Mouse (Mus musculus): ENCODE results near the gene Olfr1382. TPM values are rescaled to one million over a fixed set of nuclear protein-coding genes. Genes with fewer than 3 reads are reported as not detected.
"Not testable (repeated sequence)": the region's sequence is repeated elsewhere in the genome, so short reads cannot be mapped to it uniquely, and the experiment has no call there.

Gene Olfr1382
- polyA plus RNA-seq, 1 experiment from 2014 or later, result not detected

DNA sequence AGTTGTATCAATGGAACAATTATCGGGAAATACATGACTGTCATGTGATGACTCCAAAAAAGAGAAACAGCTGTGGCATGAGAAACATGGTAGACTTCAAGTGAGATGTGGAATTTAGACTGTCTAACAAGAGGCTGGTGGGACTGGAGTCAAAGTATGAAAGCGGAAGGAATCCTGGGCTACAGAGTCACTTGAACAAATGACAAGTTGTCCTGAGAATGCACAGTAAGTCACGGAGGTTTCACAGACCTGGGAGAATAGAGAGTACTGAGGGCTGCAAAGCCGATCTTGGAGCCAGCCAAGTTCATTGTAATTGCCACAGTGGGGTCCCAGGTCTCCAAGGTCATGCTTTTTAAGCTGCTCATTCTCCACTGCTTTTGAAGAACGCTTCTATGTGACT, 28.5 kb downstream of the Olfr1382 start, which contains the start of gene Olfr1380:
Gene Olfr1380 (plus strand): TSS at position 301 of the 400 bp plus-strand sequence.
- WGBS, result 59% methylated on average over 5 of the region's 5 CpGs
- not testable (repeated sequence) for ATAC-seq (ENCODE audit: low FRiP score); DNase-seq (ENCODE audit: low spot score, missing footprints); H3K9me3 ChIP-seq (ENCODE audit: control insufficient read depth, low read length); H3K9ac ChIP-seq (ENCODE audit: low read length); H3K27me3 ChIP-seq (ENCODE audit: control insufficient read depth, insufficient read depth, low read length); H3K27ac ChIP-seq (ENCODE audit: low read depth, low read length); H3K4me1 ChIP-seq (ENCODE audit: control insufficient read depth, insufficient read depth, low read length); H3K4me3 ChIP-seq (ENCODE audit: low read depth, low read length); H3K36me3 ChIP-seq (ENCODE audit: control insufficient read depth, insufficient read depth, low read length); H3K4me2 ChIP-seq

DNA sequence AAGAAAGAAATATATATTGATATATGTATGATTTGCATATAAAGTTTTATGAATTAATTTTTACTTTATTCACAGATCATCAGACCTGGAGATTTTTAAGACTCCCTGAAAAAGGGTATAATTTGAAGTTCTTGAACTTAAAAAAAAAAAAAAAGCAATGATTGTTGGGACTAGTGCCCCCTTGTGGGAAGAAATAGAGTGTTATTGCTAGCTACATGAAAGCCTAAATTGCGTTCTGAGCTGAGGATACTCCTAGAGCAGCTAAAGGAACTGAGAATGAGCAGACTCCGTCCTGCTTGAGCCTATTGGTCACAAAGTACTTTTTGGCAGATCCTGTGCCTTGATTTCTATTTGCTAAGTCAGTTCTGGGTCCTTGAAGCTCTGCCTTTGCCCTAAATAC, 47.0 kb downstream of the Olfr1382 start:
- DNase-seq (ENCODE audit: low spot score, missing footprints); H3K4me1 ChIP-seq (ENCODE audit: control insufficient read depth, insufficient read depth, low read length): not testable (repeated sequence)
- WGBS, result 35% methylated on average over 2 of the region's 2 CpGs

DNA sequence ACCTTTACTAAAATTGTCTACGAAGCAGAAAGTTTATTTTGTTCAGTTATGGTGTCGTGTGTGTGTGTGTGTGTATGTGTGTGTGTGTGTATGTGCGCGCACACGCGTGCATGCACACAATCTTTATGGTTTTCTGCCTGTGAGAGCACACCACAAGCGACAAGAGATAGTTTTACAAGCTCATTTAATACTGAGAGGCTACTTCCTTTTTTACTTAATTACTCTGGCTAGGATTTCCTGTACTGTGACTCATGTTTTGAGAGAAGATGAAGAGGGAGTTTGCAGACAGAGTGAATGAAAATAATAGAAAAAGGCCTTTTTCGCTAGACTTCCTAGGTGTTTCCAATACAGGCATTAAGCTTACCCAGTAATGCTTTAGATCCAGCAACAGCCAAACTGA, 52.4 kb downstream of the Olfr1382 start:
- not testable (repeated sequence) for H3K27ac ChIP-seq (ENCODE audit: low read depth, low read length); H3K9ac ChIP-seq (ENCODE audit: low read length); H3K9me3 ChIP-seq (ENCODE audit: control insufficient read depth, low read length); H3K36me3 ChIP-seq (ENCODE audit: control insufficient read depth, insufficient read depth, low read length); H3K4me3 ChIP-seq (ENCODE audit: low read depth, low read length); H3K27me3 ChIP-seq (ENCODE audit: control insufficient read depth, insufficient read depth, low read length); H3K4me1 ChIP-seq (ENCODE audit: control insufficient read depth, insufficient read depth, low read length); ATAC-seq (ENCODE audit: low FRiP score); DNase-seq (ENCODE audit: low spot score, missing footprints); H3K4me2 ChIP-seq
- WGBS, result 84% methylated on average over 8 of the region's 8 CpGs

More for the DNA sequence above, 47.0 kb downstream of the Olfr1382 start:
- not testable (repeated sequence) for H3K9ac ChIP-seq (ENCODE audit: low read length); H3K27me3 ChIP-seq (ENCODE audit: control insufficient read depth, insufficient read depth, low read length); H3K4me2 ChIP-seq; H3K27ac ChIP-seq (ENCODE audit: low read depth, low read length); H3K9me3 ChIP-seq (ENCODE audit: control insufficient read depth, low read length); H3K4me3 ChIP-seq (ENCODE audit: low read depth, low read length); H3K36me3 ChIP-seq (ENCODE audit: control insufficient read depth, insufficient read depth, low read length); ATAC-seq (ENCODE audit: low FRiP score)

Other genes starting within 250 kb of the Olfr1382 start
- gene Olfr1393, start 249.9 kb upstream of the Olfr1382 start, polyA plus RNA-seq (2014; fragmentation: Nextera tagmentation; extraction: Ambion mirVana), result not detected in 2 replicates
- not detected in 2 replicates for gene Olfr1392, start 243.0 kb upstream of the Olfr1382 start, polyA plus RNA-seq (2014; fragmentation: Nextera tagmentation; extraction: Ambion mirVana)
- gene Olfr10, start 223.5 kb upstream of the Olfr1382 start, polyA plus RNA-seq (2014; fragmentation: Nextera tagmentation; extraction: Ambion mirVana), result not detected in 2 replicates
- not detected in 2 replicates for gene Olfr1391, start 205.5 kb upstream of the Olfr1382 start, polyA plus RNA-seq (2014; fragmentation: Nextera tagmentation; extraction: Ambion mirVana)
- not detected in 2 replicates for gene Olfr1390, start 193.1 kb upstream of the Olfr1382 start, polyA plus RNA-seq (2014; fragmentation: Nextera tagmentation; extraction: Ambion mirVana)
- not detected in 2 replicates for gene Olfr1389, start 105.2 kb upstream of the Olfr1382 start, polyA plus RNA-seq (2014; fragmentation: Nextera tagmentation; extraction: Ambion mirVana)
- 0.07 and 0.08 TPM in 2 replicates for gene Olfr1388, start 91.6 kb upstream of the Olfr1382 start, polyA plus RNA-seq (2014; fragmentation: Nextera tagmentation; extraction: Ambion mirVana)
- gene Olfr1387, start 72.9 kb upstream of the Olfr1382 start, polyA plus RNA-seq (2014; fragmentation: Nextera tagmentation; extraction: Ambion mirVana), result not detected in 2 replicates
- gene Olfr1386, start 63.2 kb upstream of the Olfr1382 start, polyA plus RNA-seq (2014; fragmentation: Nextera tagmentation; extraction: Ambion mirVana), result not detected in 2 replicates
- not detected in 2 replicates for gene Olfr1385, start 39.2 kb upstream of the Olfr1382 start, polyA plus RNA-seq (2014; fragmentation: Nextera tagmentation; extraction: Ambion mirVana)
- not detected in 2 replicates for gene Olfr1384, start 21.5 kb upstream of the Olfr1382 start, polyA plus RNA-seq (2014; fragmentation: Nextera tagmentation; extraction: Ambion mirVana)
- not detected in 2 replicates for gene Olfr1383, start 8.6 kb upstream of the Olfr1382 start, polyA plus RNA-seq (2014; fragmentation: Nextera tagmentation; extraction: Ambion mirVana)
- not detected in 2 replicates for gene Olfr1381, start 15.2 kb downstream of the Olfr1382 start, polyA plus RNA-seq (2014; fragmentation: Nextera tagmentation; extraction: Ambion mirVana)
- gene Olfr1380, start 28.6 kb downstream of the Olfr1382 start, polyA plus RNA-seq (2014; fragmentation: Nextera tagmentation; extraction: Ambion mirVana), result not detected in 2 replicates
- gene Flt4, start 81.0 kb downstream of the Olfr1382 start, polyA plus RNA-seq (2014; fragmentation: Nextera tagmentation; extraction: Ambion mirVana), result 2.4 and 2.6 TPM in 2 replicates
- not detected in 2 replicates for gene Scgb3a1, start 135.4 kb downstream of the Olfr1382 start, polyA plus RNA-seq (2014; fragmentation: Nextera tagmentation; extraction: Ambion mirVana)
- gene Cnot6, start 184.5 kb downstream of the Olfr1382 start, polyA plus RNA-seq (2014; fragmentation: Nextera tagmentation; extraction: Ambion mirVana), result 55.9 and 60.1 TPM in 2 replicates

All from midbrain, embryonic 11.5 days (tissue).